Mouse (Mus musculus) stomach, postnatal 0 days (tissue): ENCODE data around the gene Thap12.

Experiments used
- CTCF ChIP-seq: IDR thresholded peaks from 2 replicates; pipeline ENCODE4 v1.5.1; 2016; ENCODE audit warnings: antibody characterized with exemption, low read depth, mild to moderate bottlenecking, moderate library complexity
- EP300 ChIP-seq: optimal IDR thresholded peaks from 2 replicates; pipeline ENCODE3; 2016; ENCODE audit warnings: antibody characterized with exemption

DNA sequence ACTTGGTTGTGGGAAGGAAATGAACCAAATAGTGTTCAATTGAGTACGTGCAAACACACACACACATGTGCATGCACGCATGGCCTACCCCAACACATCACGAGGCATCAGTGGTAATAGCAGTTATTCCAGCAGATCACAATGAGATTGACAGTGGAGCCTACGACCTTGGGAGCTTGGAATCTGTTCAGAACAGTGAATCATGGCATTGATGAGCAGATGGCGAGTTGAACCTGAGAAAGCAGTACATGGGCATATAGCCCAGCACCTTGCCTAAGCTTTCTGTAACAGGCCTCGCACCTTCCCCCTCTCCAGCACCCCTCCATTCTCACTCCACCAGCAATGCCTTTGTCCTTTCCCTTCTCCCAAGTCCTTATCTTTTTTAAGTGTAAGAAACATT lies 37.2 kb upstream of the Thap12 start:
- TF ChIP-seq CTCF (no peak), EP300 (no peak)
